Mouse (Mus musculus) liver, adult 2 months (tissue): ENCODE data around the gene Chrm1.

Experiments used
- CTCF ChIP-seq: fragments of 200-500 bp; IDR thresholded peaks from 2 replicates; pipeline ENCODE4 v1.5.1; 2011; ENCODE audit warnings: low read depth, low read length, control low read depth
- POLR2A ChIP-seq: fragments of 200-500 bp; IDR thresholded peaks from 2 replicates; pipeline ENCODE4 v1.6.1; 2011; ENCODE audit warnings: low read length, control low read depth; ENCODE audit not compliant: insufficient read depth; ENCODE audit errors: extremely low read depth

DNA sequence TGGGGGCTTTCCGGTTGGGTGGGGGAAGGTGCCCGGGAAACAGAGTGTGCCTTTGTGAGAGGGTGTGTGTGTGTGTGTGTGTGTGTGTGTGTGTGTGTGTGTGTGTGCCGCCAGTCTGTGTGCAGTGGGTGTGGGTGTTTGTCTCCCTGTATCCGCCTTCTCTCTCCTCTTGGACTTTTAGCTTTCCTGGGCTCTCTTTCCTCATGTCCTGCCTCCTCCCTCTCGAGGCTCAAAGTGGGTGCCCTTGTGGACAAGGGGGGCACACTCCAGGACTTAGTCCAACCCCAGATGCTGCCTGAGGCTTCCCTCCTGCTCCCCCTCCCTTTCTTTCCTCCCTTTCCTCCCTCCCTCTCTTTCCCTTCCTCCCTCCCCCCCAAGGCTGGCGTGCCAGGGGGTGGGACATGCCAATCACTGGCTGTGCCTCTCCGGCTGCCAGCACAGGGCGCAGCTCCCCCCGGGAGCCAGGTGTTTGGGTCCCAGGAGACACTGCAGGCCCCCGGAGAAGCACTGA is 377 bp downstream of the Chrm1 start:
- TF ChIP-seq POLR2A (no peak), CTCF (no peak)
